ENCODE assay signal across 29 mouse cellular contexts in genomic region chr10:80188453-80189024, GRCm38 (mm10). TPM values are rescaled to one million over a fixed set of nuclear protein-coding genes. Genes with fewer than 3 reads are reported as not detected.
DNase-seq lines count a peak whose midpoint lies in the region; ATAC-seq and TF ChIP-seq lines count a peak whose summit lies in the region.
"Had no signal": no experiment of that assay in that cellular context is flagged by ENCODE, and none has a peak within 500 bp of the region (broad histone marks: within the 10 kb centered on the region; RNA-seq: fewer than 3 reads in every experiment).

No protein-coding gene starts in this region.

- H3K9me3 ChIP-seq in midbrain, embryonic 12.5 days: no peaks in the 10 kb centered on the region
- H3K9me3 ChIP-seq in midbrain, postnatal 0 days (ENCODE audit: low read length): no peaks in the 10 kb centered on the region
- H3K9me3 ChIP-seq: embryonic facial prominence, embryonic 10.5 days; embryonic facial prominence, embryonic 15.5 days; heart, embryonic 12.5 days; limb, embryonic 13.5 days; liver, embryonic 12.5 days; megakaryocyte, embryonic 14.5 days; stomach, embryonic 15.5 days had no signal

- H3K4me1 ChIP-seq in midbrain, embryonic 12.5 days: peaks cover 52% of the 10 kb centered on the region
- no peaks in the 10 kb centered on the region for H3K4me1 ChIP-seq in midbrain, postnatal 0 days (ENCODE audit: insufficient read depth, low read length)

- H3K9ac ChIP-seq in midbrain, embryonic 12.5 days (replicated peaks): peak overlapping the region; percentile 51; the same call in 1 of the 2 replicates
- H3K9ac ChIP-seq in midbrain, postnatal 0 days (replicated peaks; ENCODE audit: low read length, poor library complexity, severe bottlenecking): peak overlapping the region; percentile 10; the same call in 1 of the 2 replicates
- H3K9ac ChIP-seq: embryonic facial prominence, embryonic 15.5 days; heart, embryonic 12.5 days; hindbrain, embryonic 14.5 days; limb, embryonic 13.5 days; liver, embryonic 12.5 days; stomach, embryonic 15.5 days had no signal

- H3K27ac ChIP-seq in midbrain, embryonic 12.5 days (replicated peaks): peak overlapping the region; percentile 97
- H3K27ac ChIP-seq in midbrain, postnatal 0 days (ENCODE audit: low read depth, low read length): no peak overlapping the region
- H3K27ac ChIP-seq: embryonic facial prominence, embryonic 10.5 days; embryonic facial prominence, embryonic 15.5 days; heart, adult 2 months; hindbrain, embryonic 14.5 days; limb, embryonic 13.5 days; liver, embryonic 12.5 days; stomach, embryonic 15.5 days had no signal

- H3K4me2 ChIP-seq in midbrain, embryonic 12.5 days (replicated peaks): peak overlapping the region; percentile 70
- no peak overlapping the region for H3K4me2 ChIP-seq in midbrain, postnatal 0 days (ENCODE audit: low read depth, low read length, poor library complexity, severe bottlenecking)
- H3K4me2 ChIP-seq: embryonic facial prominence, embryonic 15.5 days; heart, embryonic 12.5 days; hindbrain, embryonic 14.5 days; limb, embryonic 13.5 days; liver, embryonic 12.5 days; stomach, embryonic 15.5 days had no signal

- H3K36me3 ChIP-seq in midbrain, embryonic 12.5 days: peaks cover 37% of the 10 kb centered on the region
- peaks cover 19% of the 10 kb centered on the region for H3K36me3 ChIP-seq in midbrain, postnatal 0 days (ENCODE audit: insufficient read depth, low read length)
- H3K36me3 ChIP-seq: liver, embryonic 12.5 days; stomach, embryonic 15.5 days had no signal

- DNase-seq in cerebellum, adult 9-11 months: peak; percentile 41
- DNase-seq in cerebellum, adult 8-10 months: no peak
- DNase-seq in heart, adult 11 months: peak; percentile 88
- DNase-seq in heart, postnatal 4 days: no peak
- no peak for DNase-seq in midbrain, postnatal 0 days (ENCODE audit: low spot score)
- no peak for DNase-seq in thymus, postnatal 36 days
- DNase-seq: adrenal gland, adult 2 months; adrenal gland, postnatal 36 days; cerebellum, adult 18-20 months; cerebellum, postnatal 25 days; gastrocnemius, postnatal 36 days; heart, adult 2 months; kidney, adult 9 months; kidney, postnatal 10 days; lung, adult 18-20 months; lung, postnatal 4 days had no signal

- peak overlapping the region; percentile 21; the same call in 1 of the 2 replicates for H3K4me3 ChIP-seq in midbrain, embryonic 12.5 days
- no peak overlapping the region for H3K4me3 ChIP-seq in midbrain, postnatal 0 days (ENCODE audit: low read depth, low read length)
- H3K4me3 ChIP-seq: embryonic facial prominence, embryonic 10.5 days; embryonic facial prominence, embryonic 15.5 days; heart, adult 2 months; heart, embryonic 12.5 days; limb, embryonic 13.5 days; liver, embryonic 12.5 days; megakaryocyte, embryonic 14.5 days; stomach, embryonic 15.5 days had no signal

- peaks cover 60% of the 10 kb centered on the region for H3K27me3 ChIP-seq in midbrain, embryonic 12.5 days
- H3K27me3 ChIP-seq in midbrain, postnatal 0 days (ENCODE audit: insufficient read depth, low read length): no peaks in the 10 kb centered on the region

- TF ChIP-seq CTCF in midbrain, postnatal 0 days (IDR thresholded peaks at IDR 0.05): no peak

- no peak for ATAC-seq in midbrain, embryonic 12.5 days (ENCODE audit: low FRiP score, low read depth)
- ATAC-seq in midbrain, postnatal 0 days (ENCODE audit: low FRiP score): no peak
- ATAC-seq: activated CD4-positive, CD25-positive, alpha-beta regulatory T cell, adult 4 months; intestine, postnatal 0 days; liver, embryonic 12.5 days; lung, postnatal 0 days had no signal

- WGBS in midbrain, embryonic 12.5 days: 40% methylated on average over 15 of the region's 15 CpGs
- 40% methylated on average over 15 of the region's 15 CpGs for WGBS in midbrain, postnatal 0 days

RNA-seq across cellular contexts. Expression of gene Efna2, which starts 9.3 kb away (rescaled TPM):
- total RNA-seq in heart, postnatal 4 days (2021): 1 to 10 TPM; 2.8 to 2.9 TPM
- polyA plus RNA-seq in midbrain, embryonic 12.5 days (2016; fragmentation: Nextera tagmentation; extraction: Ambion mirVana): 114 and 127 TPM in 2 replicates
- total RNA-seq in midbrain, postnatal 0 days (2014; rRNA removed): 45.1 and 51.1 TPM in 2 replicates
- polyA plus RNA-seq in midbrain, postnatal 0 days (2015; fragmentation: Nextera tagmentation; extraction: Ambion mirVana): 52.1 and 58.4 TPM in 2 replicates
- total RNA-seq: hematopoietic stem cell, adult 5-6 weeks had no signal
- polyA plus RNA-seq: activated CD4-positive, CD25-positive, alpha-beta regulatory T cell, adult 4 months had no signal

RNA-seq across cellular contexts. Expression of gene 1600002K03Rik, which starts 15.8 kb away (rescaled TPM):
- total RNA-seq in heart, postnatal 4 days (2021): 1 to 10 TPM; 1.9 to 4.9 TPM
- 12.9 and 13.6 TPM in 2 replicates for polyA plus RNA-seq in midbrain, embryonic 12.5 days (2016; fragmentation: Nextera tagmentation; extraction: Ambion mirVana)
- total RNA-seq in midbrain, postnatal 0 days (2014; rRNA removed): 2.3 and 2.8 TPM in 2 replicates
- polyA plus RNA-seq in midbrain, postnatal 0 days (2015; fragmentation: Nextera tagmentation; extraction: Ambion mirVana): 4.1 and 5.3 TPM in 2 replicates

RNA-seq across cellular contexts. Expression of gene Cirbp, which starts 22.8 kb away (rescaled TPM):
- total RNA-seq in heart, postnatal 4 days (2021): 100 to 1,000 TPM; 163 to 193 TPM
- 227 and 233 TPM in 2 replicates for polyA plus RNA-seq in midbrain, embryonic 12.5 days (2016; fragmentation: Nextera tagmentation; extraction: Ambion mirVana)
- total RNA-seq in midbrain, postnatal 0 days (2014; rRNA removed): 315 and 337 TPM in 2 replicates
- polyA plus RNA-seq in midbrain, postnatal 0 days (2015; fragmentation: Nextera tagmentation; extraction: Ambion mirVana): 760 and 829 TPM in 2 replicates

RNA-seq across cellular contexts. Expression of gene Mum1, which starts 37.7 kb away (rescaled TPM):
- 10 to 100 TPM; 22.8 to 26.7 TPM for total RNA-seq in heart, postnatal 4 days (2021)
- 151 and 195 TPM in 2 replicates for polyA plus RNA-seq in midbrain, embryonic 12.5 days (2016; fragmentation: Nextera tagmentation; extraction: Ambion mirVana)
- 45.1 and 60.9 TPM in 2 replicates for total RNA-seq in midbrain, postnatal 0 days (2014; rRNA removed)
- 42.4 and 49.6 TPM in 2 replicates for polyA plus RNA-seq in midbrain, postnatal 0 days (2015; fragmentation: Nextera tagmentation; extraction: Ambion mirVana)

RNA-seq across cellular contexts. Expression of gene Midn, which starts 40.5 kb away (rescaled TPM):
- 100 to 1,000 TPM; 145 to 163 TPM for total RNA-seq in heart, postnatal 4 days (2021)
- 41.7 and 46.4 TPM in 2 replicates for polyA plus RNA-seq in midbrain, embryonic 12.5 days (2016; fragmentation: Nextera tagmentation; extraction: Ambion mirVana)
- 114 and 143 TPM in 2 replicates for total RNA-seq in midbrain, postnatal 0 days (2014; rRNA removed)
- polyA plus RNA-seq in midbrain, postnatal 0 days (2015; fragmentation: Nextera tagmentation; extraction: Ambion mirVana): 16.3 and 17.2 TPM in 2 replicates

Comparison
In these comparisons a context has a peak if more than half of its experiments do, and no peak if none do; other contexts are left out.
1. DNase-seq: peak in cerebellum, adult 9-11 months (single experiment) and heart, adult 11 months (single experiment); none in cerebellum, adult 8-10 months (single experiment), heart, postnatal 4 days (single experiment), midbrain, postnatal 0 days (single experiment) and thymus, postnatal 36 days (0 of 2).
2. RNA of gene Efna2, which starts 9.3 kb away (total RNA-seq): 45.1 to 51.1 TPM in midbrain, postnatal 0 days; 2.8 to 2.9 TPM in heart, postnatal 4 days; every median in the first group is over 10 times any median in the second.